Mouse (Mus musculus) kidney, embryonic 16.5 days (tissue): ENCODE data around the gene Eps8l3. TPM values are rescaled to one million over a fixed set of nuclear protein-coding genes. Genes with fewer than 3 reads are reported as not detected.

ENCODE experiments used
- ATAC-seq: fragments of 200-750 bp; cut with Nextera tagmentation; 2 replicates; pipeline ENCODE4 v1.8.0; 2017; ENCODE audit warnings: moderate TSS enrichment; ENCODE audit not compliant: low FRiP score, low TSS enrichment
- H3K27ac ChIP-seq: fragments of 300-500 bp; sonication (generic); 2 replicates; pipeline ENCODE4 v1.5.1; 2014; ENCODE audit warnings: low read length
- H3K27me3 ChIP-seq: fragments of 300-500 bp; sonication (generic); 2 replicates; pipeline ENCODE4 v1.6.1; 2014; ENCODE audit warnings: low read length, control low read depth, mixed read lengths; ENCODE audit not compliant: insufficient read depth
- H3K36me3 ChIP-seq: fragments of 300-500 bp; sonication (generic); 2 replicates; pipeline ENCODE4 v1.6.1; 2014; ENCODE audit warnings: low read length, control low read depth, mixed read lengths; ENCODE audit not compliant: insufficient read depth
- H3K4me1 ChIP-seq: fragments of 300-500 bp; sonication (generic); 2 replicates; pipeline ENCODE4 v1.6.1; 2014; ENCODE audit warnings: low read length, control low read depth, mixed read lengths; ENCODE audit not compliant: insufficient read depth
- H3K4me2 ChIP-seq: fragments of 300-500 bp; sonication (generic); replicated peaks from 2 replicates; pipeline ENCODE4 v1.6.1; 2014; ENCODE audit warnings: low read depth, low read length
- H3K4me3 ChIP-seq: fragments of 300-500 bp; sonication (generic); 2 replicates; pipeline ENCODE4 v1.5.1; 2014; ENCODE audit warnings: mild to moderate bottlenecking, low read length
- H3K9ac ChIP-seq: fragments of 300-500 bp; sonication (generic); replicated peaks from 2 replicates; pipeline ENCODE4 v1.6.1; 2014; ENCODE audit warnings: low read length
- H3K9me3 ChIP-seq: fragments of 300-500 bp; sonication (generic); 2 replicates; pipeline ENCODE4 v1.6.1; 2016; ENCODE audit warnings: low read length, control low read depth
- WGBS: fragments of 180-500 bp; shearing (Covaris S2); extraction: QIAGEN DNeasy Blood & Tissue Kit; methylation state at CpG from one replicate; pipeline ENCODE4 v1.1.7; 2014; 5-methylcytosine and 5-hydroxymethylcytosine counted together
- polyA plus RNA-seq: library from polyadenylated mRNA; unstranded; fragments of >200 nt; fragmentation: Nextera tagmentation; extraction: Ambion mirVana; gene quantifications from 2 replicates; pipeline ENCODE4 v1.2.1, GENCODE M21; 2015

Gene Eps8l3
- not detected in 2 replicates for polyA plus RNA-seq

- H3K9me3 ChIP-seq: no peaks in the 10 kb centered on the region
- no peak within 1 kb of the TSS for H3K27ac ChIP-seq
- no peaks in the 10 kb centered on the region for H3K36me3 ChIP-seq
- no peak for ATAC-seq
- no peaks in the 10 kb centered on the region for H3K4me1 ChIP-seq
- H3K9ac ChIP-seq: no peak within 1 kb of the TSS
- WGBS: 90% methylated on average over 5 of the region's 5 CpGs
- H3K4me3 ChIP-seq: no peak within 1 kb of the TSS
- H3K4me2 ChIP-seq: no peak within 1 kb of the TSS
- H3K27me3 ChIP-seq: no peaks in the 10 kb centered on the region
Measured at GRCm38 (mm10) chr3:107877005-107877404, at the start of gene Eps8l3. Gene Eps8l3 (plus strand): TSS chr3:107877229.

GRCm38 (mm10) chr3:107827873-107828405 lies 49.1 kb upstream of the Eps8l3 start:
- 84% methylated on average over 10 of the region's 10 CpGs for WGBS
- no peak overlapping the region for H3K27ac ChIP-seq

GRCm38 (mm10) chr3:107828518-107828917 lies 48.5 kb upstream of the Eps8l3 start:
- Histone ChIP-seq H3K27ac (no peak overlapping the region), H3K4me2 (no peak overlapping the region), H3K27me3 (no peaks in the 10 kb centered on the region), H3K9ac (no peak overlapping the region), H3K4me1 (0 out of 2 replicates have a peak, but pooled peaks cover 8% of the 10 kb centered on the region), H3K4me3 (no peak overlapping the region), H3K36me3 (no peaks in the 10 kb centered on the region), H3K9me3 (no peaks in the 10 kb centered on the region)
- 28% methylated on average over 5 of the region's 5 CpGs for WGBS
- no peak for ATAC-seq

More at GRCm38 (mm10) chr3:107827873-107828405, 49.1 kb upstream of the Eps8l3 start:
- no peak overlapping the region for H3K4me2 ChIP-seq
- no peak overlapping the region for H3K4me3 ChIP-seq
- no peak for ATAC-seq
- H3K4me1 ChIP-seq: 0 out of 2 replicates have a peak, but pooled peaks cover 8% of the 10 kb centered on the region
- H3K9me3 ChIP-seq: no peaks in the 10 kb centered on the region
- H3K36me3 ChIP-seq: no peaks in the 10 kb centered on the region
- H3K9ac ChIP-seq: no peak overlapping the region
- no peaks in the 10 kb centered on the region for H3K27me3 ChIP-seq

- whole genome bisulfite sequencing: 86% methylated on average over 4 of the region's 4 CpGs
- Histone ChIP-seq H3K36me3 (no peaks in the 10 kb centered on the region), H3K4me3 (no peak overlapping the region), H3K9ac (no peak overlapping the region), H3K4me1 (0 out of 2 replicates have a peak, but pooled peaks cover 8% of the 10 kb centered on the region), H3K9me3 (no peaks in the 10 kb centered on the region), H3K4me2 (no peak overlapping the region), H3K27me3 (no peaks in the 10 kb centered on the region), H3K27ac (no peak overlapping the region)
- ATAC-seq: no peak
Measured at GRCm38 (mm10) chr3:107828997-107829396, 48.0 kb upstream of the Eps8l3 start.

GRCm38 (mm10) chr3:107829625-107830024 lies 47.4 kb upstream of the Eps8l3 start:
- no peak overlapping the region for H3K4me3 ChIP-seq
- H3K9me3 ChIP-seq: no peaks in the 10 kb centered on the region
- H3K27ac ChIP-seq: no peak overlapping the region
- H3K4me2 ChIP-seq: no peak overlapping the region
- 0 out of 2 replicates have a peak, but pooled peaks cover 8% of the 10 kb centered on the region for H3K4me1 ChIP-seq
- no peak overlapping the region for H3K9ac ChIP-seq
- WGBS: 63% methylated on average over 14 of the region's 14 CpGs
- no peaks in the 10 kb centered on the region for H3K27me3 ChIP-seq
- no peaks in the 10 kb centered on the region for H3K36me3 ChIP-seq
- no peak for ATAC-seq

GRCm38 (mm10) chr3:107831875-107832554 lies 45.0 kb upstream of the Eps8l3 start:
- Histone ChIP-seq H3K27me3 (no peaks in the 10 kb centered on the region), H3K4me3 (no peak overlapping the region), H3K4me1 (0 out of 2 replicates have a peak, but pooled peaks cover 8% of the 10 kb centered on the region), H3K4me2 (no peak overlapping the region), H3K9ac (no peak overlapping the region), H3K9me3 (no peaks in the 10 kb centered on the region), H3K36me3 (no peaks in the 10 kb centered on the region), H3K27ac (no peak overlapping the region)
- 0 out of 2 replicates have a peak, but pooled peaks have one; percentile 12 for ATAC-seq
- 62% methylated on average over 10 of the region's 10 CpGs for whole genome bisulfite sequencing

- Histone ChIP-seq H3K4me1 (0 out of 2 replicates have a peak, but pooled peaks cover 8% of the 10 kb centered on the region), H3K27ac (no peak overlapping the region), H3K27me3 (no peaks in the 10 kb centered on the region), H3K4me3 (no peak overlapping the region), H3K9ac (no peak overlapping the region), H3K36me3 (no peaks in the 10 kb centered on the region), H3K9me3 (no peaks in the 10 kb centered on the region), H3K4me2 (no peak overlapping the region)
- 65% methylated on average over 6 of the region's 6 CpGs for WGBS
- 0 out of 2 replicates have a peak, but pooled peaks have one; percentile 7 for ATAC-seq
Measured at GRCm38 (mm10) chr3:107832645-107833044, 44.4 kb upstream of the Eps8l3 start.

GRCm38 (mm10) chr3:107833370-107833769 lies 43.7 kb upstream of the Eps8l3 start:
- no peaks in the 10 kb centered on the region for H3K27me3 ChIP-seq
- H3K9ac ChIP-seq: no peak overlapping the region
- no peak overlapping the region for H3K27ac ChIP-seq
- H3K4me1 ChIP-seq: 0 out of 2 replicates have a peak, but pooled peaks cover 6% of the 10 kb centered on the region
- no peak overlapping the region for H3K4me2 ChIP-seq
- no peaks in the 10 kb centered on the region for H3K9me3 ChIP-seq
- no peaks in the 10 kb centered on the region for H3K36me3 ChIP-seq
- WGBS: 88% methylated on average over 1 of the region's 1 CpGs
- ATAC-seq: no peak
- H3K4me3 ChIP-seq: no peak overlapping the region

- 56% methylated on average over 4 of the region's 4 CpGs for WGBS
Measured at GRCm38 (mm10) chr3:107833872-107834341, 43.1 kb upstream of the Eps8l3 start.

GRCm38 (mm10) chr3:107835301-107835700 lies 41.7 kb upstream of the Eps8l3 start:
- no peaks in the 10 kb centered on the region for H3K36me3 ChIP-seq
- no peak overlapping the region for H3K4me2 ChIP-seq
- 0 out of 2 replicates have a peak, but pooled peaks cover 3% of the 10 kb centered on the region for H3K4me1 ChIP-seq
- H3K4me3 ChIP-seq: no peak overlapping the region
- H3K27ac ChIP-seq: no peak overlapping the region
- H3K9ac ChIP-seq: no peak overlapping the region
- 91% methylated on average over 5 of the region's 5 CpGs for WGBS
- H3K27me3 ChIP-seq: no peaks in the 10 kb centered on the region
- H3K9me3 ChIP-seq: no peaks in the 10 kb centered on the region
- no peak for ATAC-seq

More at GRCm38 (mm10) chr3:107833872-107834341, 43.1 kb upstream of the Eps8l3 start:
- Histone ChIP-seq H3K9ac (no peak overlapping the region), H3K4me1 (0 out of 2 replicates have a peak, but pooled peaks cover 3% of the 10 kb centered on the region), H3K4me2 (no peak overlapping the region), H3K27ac (no peak overlapping the region), H3K4me3 (no peak overlapping the region), H3K9me3 (no peaks in the 10 kb centered on the region), H3K36me3 (no peaks in the 10 kb centered on the region), H3K27me3 (no peaks in the 10 kb centered on the region)
- ATAC-seq: no peak
